Mouse (Mus musculus) adrenal gland, adult 8-10 months (tissue): Measurements from ENCODE around the gene Vta1. TPM values are rescaled to one million over a fixed set of nuclear protein-coding genes. Genes with fewer than 3 reads are reported as not detected.

Experiments used
- total RNA-seq, 4 experiments: library from RNA; stranded (reverse); gene quantifications; 2 replicates each; pipeline ENCODE4 v1.2.4; 2022

Gene Vta1
- total RNA-seq, 4 experiments from 2014 or later: 46.2 to 52.8 (median 49.2) TPM

Other genes starting within 250 kb of the Vta1 start
- gene Adgrg6, start 159.9 kb downstream of the Vta1 start, total RNA-seq: 1 to 10 TPM; 1.8 to 3.4 (median 2.1) TPM
- gene Nmbr, start within 50 bp of the Vta1 start, total RNA-seq: under 1 TPM in 3 of 4 experiments, not detected in 1; 0.48 to 0.95 (median 0.49) TPM
- not detected for gene Gje1, start 12.7 kb upstream of the Vta1 start, total RNA-seq